Mouse (Mus musculus) urinary bladder, adult 18-20 months (tissue): ENCODE data around the gene Nfe2l2.

ENCODE experiments used
- DNase-seq, 2 experiments: peaks; one replicate each; pipeline ENCODE4 v3.0.0; 2022; ENCODE audit warnings: low spot score in 2 of 2, mixed read lengths in 2 of 2

Gene Nfe2l2

DNA sequence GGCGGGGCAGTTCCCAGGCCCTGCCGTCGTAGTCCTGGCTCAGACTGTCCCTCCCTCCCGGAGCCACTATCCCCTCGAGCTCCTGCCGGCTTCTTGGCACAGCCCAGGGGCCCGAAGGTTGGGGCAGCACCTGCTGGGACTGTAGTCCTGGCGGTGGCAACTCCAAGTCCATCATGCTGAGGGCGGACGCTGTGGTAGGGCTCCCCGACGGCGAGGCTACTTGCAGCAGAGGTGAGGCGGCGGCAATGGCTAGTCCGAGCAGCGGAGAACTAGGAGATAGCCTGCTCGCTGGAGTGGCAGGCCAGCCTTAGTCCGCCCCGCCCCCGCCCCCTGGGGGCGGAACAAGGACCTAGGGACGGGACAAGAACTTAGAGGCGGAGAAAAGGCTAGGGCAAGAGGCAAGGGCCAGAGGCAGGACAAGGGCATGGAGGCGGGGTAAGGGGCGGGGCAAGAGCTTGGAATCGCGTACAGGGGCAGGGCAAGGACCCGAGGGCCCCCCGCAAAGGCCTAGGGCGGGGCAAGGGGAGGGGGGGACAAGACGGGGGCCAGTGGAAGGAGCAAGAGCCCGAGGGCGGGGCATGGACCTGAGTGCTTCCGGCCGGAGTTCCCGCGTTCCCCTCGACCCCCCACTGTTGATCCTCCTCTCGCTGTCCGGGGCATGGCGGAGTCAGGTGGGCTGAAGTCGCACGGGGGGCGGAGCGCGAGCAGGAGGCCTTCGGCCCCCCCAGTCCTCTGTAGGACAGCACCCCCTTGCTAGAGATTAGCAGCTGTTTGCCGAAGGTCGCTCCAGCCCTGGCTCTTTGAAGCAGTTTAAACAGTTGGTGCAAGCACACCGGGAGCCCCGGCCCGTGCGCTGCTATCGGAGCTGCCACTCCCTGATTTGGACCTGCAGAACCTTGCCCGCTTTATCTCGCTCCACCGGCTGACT, at the start of gene Nfe2l2:
Nfe2l2 (minus strand) TSS at position 408 of the 928 bp plus-strand sequence.
- DNase-seq: peak; percentile 99 to 100

DNA sequence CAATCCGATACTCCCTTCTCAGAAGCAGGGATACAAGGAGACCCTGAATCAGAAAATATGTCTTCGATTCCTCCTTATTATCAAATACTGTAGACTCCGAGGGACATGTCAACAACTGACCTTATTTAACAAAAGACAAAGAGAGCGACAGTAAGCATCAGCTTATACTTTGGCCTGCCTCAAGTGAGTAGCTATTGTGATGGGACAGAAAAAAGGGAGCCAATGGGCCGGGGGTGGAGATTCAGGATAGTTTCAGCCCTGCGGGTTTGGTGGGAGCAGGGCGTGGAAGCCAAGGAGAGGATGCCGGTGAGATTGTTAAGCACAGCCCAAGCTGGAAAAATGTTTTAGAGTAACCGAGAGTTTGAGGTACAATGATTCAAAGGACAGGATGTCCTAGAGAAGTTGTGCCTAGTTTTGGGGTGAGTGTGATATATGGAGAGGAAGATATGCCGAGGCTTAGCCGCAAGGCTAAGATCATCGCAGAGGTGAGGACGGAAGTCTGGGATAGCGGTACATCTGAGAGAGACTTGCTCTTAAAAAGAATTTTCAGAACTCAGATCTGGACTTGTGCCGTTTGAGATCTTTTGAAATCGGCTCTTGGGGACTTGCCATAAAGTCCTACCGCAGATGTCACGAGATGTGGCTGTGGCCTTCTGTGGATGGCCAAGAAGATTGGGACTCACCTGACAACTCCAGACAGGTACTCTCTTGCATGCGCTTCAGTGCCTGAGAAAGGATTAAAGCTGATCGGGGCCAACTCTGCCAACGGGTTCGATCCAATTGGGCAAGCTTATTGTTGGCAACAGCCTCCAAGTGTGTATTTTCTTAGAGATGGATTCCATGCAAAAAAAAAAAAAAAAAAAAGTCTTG, 48.1 kb upstream of the Nfe2l2 start:
- DNase-seq: no peak

DNA sequence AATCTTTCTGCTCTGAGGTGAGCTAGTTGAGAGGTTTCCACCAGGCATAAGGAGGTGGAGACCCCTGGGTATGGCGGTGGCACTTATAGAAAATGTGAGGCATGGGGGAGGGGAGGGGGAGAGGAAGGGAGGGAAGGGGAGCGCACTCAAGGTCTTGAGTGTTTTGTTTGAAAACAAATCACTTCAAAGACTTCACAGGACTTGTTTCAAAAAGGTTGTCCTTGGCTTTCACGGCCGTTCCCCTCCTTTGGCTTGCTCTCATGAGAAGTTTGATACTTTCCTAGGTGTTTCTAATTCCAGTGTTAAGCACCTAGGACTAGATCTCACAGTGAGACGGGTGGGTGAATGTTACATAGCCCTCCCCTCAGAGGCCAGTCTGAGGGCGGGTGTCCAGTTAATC, 47.5 kb upstream of the Nfe2l2 start:
- DNase-seq: no peak

DNA sequence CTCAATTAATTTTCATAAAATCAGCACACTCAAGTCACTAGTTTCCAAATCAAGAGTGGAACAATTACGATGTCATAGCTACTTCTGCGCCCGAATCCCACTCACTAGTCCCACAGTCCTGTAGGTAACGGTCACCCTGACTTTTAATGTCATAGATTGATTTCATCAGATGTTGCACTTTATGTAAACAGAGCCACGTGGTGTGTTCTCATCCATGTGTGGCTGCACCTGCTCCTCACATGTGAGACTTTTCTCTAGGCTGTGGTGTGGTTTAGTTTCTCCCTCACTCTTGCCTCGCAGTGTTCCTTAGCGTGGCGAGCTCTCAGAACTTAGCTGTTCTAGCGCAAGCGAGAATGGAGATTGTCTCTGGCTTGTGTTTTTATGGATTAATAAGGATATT, 46.4 kb upstream of the Nfe2l2 start:
- DNase-seq: no peak

DNA sequence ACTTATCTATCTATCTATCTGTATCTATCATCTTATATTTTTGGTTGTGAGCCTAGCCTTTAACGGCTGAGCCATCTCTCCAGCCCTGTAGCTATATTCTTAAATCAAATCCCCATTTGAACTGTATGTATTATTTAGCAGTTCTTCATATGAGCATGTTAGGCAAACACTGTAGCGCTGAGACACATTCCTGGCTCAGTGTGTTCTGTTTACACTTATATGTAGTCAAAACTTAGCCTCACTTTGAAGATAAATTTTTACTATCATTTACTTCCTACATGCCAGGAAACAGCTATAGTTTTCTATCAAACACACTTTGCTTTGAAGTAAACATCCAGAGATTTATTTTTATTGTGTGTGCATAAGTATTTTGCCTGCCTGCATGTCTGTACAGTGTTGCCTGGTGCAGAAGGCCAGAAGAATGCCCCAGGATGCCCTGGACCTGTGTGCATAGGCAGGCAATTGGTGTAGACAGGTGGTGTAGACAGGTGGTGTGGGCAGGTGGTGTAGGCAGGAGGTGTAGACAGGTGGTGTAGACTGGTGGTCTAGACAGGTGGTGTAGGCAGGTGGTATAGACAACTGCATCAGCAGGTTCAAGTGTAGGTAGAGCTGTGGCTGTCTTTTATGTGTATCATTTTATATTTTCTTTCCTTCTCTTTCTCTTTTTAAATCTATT, 45.7 kb upstream of the Nfe2l2 start:
- DNase-seq: no peak

DNA sequence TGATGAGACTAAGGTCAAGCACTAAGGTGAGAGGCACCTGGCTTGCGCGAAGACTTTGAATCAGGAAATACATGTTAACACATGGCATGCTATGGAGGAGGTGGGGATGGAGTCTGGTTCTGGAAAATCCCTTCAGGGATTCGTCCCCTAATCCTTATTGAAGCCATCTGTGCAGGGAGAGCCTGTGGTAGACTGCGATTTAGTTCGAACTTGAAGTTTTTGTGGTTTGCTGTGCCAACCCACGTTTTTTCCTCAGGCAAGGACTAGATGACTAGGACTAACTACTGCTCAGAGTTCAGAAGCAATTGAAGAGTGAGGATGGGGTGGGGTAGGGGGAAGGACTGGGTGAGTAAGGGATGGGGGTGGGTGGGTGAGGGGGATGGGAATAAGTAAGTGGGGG, 44.4 kb upstream of the Nfe2l2 start:
- no peak for DNase-seq

DNA sequence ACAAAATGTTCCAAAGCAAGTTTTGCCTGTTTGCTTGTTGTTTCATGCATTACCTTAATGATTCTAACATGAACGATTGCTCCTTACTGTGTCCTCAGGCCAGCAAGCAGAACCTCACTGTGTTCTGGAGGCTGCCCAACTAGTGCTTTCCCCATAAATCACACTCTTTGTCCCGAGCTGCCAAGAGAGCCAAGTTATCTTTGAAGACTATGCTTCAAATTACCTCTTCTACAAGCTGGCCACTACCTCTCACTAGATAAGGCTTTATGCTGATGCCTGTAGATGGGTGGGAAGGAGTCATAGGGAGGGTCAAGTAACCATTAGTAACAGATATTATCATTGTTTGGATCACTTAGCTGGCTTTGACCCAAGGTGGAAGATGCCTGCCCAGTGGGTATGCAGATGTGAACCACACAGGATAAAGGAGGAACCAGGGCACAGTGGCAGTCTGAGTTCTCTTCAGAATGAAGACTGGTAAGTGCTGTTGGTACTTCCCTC, 32.6 kb upstream of the Nfe2l2 start:
- DNase-seq: no peak

DNA sequence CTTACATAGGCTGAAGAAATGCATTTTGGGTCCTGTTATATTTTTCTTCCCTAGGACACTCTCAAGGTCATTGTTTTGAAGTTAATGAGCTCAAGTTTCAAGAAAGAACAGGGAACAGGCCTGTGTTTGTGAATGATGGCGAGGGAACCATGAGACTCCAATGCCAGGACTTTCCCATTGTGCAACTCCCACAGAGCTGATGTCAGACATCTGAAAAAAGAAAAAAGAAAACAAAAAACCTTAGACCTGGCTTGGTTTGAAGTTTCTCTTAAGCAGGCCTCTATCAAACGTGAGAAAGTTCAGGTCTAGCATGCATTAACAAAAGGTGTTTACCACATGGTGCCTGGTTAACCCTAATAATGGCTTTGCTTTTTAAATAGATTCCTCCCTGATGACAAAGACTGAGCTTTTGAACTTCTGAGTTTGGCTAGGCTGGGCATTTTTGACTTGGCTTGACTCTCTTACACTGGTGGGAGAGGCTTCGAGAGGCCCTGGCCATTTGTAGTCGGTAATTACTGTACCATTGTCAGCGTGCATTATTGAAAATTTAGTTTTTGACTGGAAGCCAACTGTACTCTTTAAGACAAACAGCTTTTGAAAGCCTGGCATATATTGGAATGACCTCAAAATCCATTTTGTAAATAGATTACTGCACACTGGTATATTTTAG, 29.9 kb upstream of the Nfe2l2 start:
- DNase-seq: no peak

DNA sequence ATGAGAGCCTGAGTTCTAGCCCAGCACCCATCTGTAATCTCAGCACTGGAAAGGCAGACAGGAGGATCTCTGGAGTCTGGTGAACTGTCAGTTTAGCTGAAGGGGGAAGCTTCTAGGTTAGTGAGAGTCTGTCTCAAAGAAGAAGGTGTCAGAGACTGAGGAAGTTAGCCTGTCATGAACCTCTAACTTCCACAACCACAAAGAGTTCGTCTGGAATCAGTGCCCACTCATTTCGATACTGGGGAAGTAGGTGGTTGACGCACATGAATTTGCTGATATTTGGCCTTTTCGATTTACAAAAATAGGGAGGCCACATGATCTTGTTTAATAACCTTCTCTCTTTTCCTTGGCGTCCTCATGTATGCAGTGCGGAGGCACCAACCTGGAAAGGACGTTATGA, 28.7 kb upstream of the Nfe2l2 start:
- DNase-seq: no peak

DNA sequence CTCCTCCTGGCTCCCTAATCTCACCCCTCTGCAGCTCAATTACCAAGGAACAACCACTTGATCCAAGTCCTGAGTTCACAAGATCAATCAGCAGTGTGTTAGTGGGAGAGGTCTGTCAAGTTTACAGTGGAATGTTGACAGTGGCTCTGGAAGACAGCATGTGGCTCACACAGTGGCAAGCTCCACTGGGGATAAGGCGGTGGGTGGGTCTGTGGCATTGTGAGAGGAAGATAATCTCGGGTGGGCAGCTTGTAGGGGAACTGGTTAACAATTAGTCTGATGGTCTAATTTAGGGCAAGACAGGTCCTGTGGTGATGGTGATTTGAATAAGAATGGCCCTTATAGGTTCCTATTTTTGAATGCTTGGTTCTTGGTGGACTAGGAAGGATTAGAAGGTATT, 27.5 kb upstream of the Nfe2l2 start:
- no peak for DNase-seq

DNA sequence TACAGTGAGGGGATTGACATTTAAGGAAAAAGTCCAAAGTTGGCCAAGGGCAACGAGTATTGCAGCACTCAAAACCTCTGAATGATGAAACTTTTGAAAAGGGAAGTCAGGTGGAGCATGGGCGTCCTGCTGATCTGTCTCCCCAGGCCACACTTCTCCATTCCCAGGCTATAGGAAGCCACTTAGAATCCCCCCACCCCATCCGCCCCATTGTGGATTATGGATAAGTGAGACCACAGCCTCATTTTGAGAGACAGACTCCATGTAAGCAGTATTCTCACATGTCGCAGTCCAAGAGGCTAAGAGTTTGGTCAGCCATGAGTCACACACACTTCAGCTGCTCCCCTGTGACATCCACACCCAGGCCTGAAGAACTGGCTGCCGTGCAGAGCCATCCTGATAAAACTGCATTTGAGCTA, 26.8 kb upstream of the Nfe2l2 start:
- peak in 1 of 2 experiments; percentile 36 for DNase-seq

DNA sequence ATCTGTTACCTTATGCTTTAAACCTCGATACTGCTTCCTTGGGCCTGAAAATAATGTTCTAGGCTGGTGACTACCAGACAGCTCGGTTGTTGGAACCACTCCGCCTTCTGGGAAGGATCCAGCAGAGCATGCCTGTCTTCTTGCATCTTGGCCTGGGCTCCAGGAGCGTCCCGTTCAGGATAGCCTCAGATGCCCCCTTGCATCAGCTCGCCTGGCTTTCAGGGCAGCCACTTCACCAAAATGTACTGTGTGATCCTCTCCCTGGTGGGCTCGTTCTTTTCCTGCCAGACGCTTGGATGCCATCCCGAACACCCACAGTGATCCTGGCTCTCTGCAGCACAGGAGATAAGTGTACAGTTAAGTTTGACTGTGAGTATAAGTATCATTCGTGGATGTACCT, 25.6 kb upstream of the Nfe2l2 start:
- no peak for DNase-seq

DNA sequence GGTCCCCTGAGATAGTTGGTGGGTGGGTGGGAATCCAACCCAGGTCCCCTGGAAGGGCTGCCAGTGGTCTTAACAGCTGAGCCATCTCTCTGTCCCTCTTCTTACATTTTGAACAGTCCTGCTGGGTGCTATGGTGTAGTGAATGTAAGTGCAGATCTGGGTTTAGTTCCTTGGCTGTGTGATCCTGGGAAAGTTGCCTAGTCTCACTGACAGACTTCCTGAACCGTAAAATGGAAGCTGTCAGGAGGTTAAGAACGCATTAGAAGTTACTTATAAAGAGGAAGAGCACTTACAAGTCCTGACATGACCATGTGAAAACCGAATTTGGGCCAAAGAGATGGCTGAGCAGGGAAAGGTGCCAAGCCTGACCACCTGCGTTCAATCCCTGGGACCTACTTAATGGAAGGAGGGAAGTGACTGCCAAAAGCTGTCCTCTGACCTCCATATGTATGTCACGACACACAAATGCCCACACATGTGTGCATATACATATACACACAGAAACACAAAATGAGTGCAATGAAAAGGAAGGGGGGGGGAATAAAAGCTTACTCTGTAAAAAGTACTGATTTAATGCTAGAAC, 20.5 kb upstream of the Nfe2l2 start:
- DNase-seq: no peak

DNA sequence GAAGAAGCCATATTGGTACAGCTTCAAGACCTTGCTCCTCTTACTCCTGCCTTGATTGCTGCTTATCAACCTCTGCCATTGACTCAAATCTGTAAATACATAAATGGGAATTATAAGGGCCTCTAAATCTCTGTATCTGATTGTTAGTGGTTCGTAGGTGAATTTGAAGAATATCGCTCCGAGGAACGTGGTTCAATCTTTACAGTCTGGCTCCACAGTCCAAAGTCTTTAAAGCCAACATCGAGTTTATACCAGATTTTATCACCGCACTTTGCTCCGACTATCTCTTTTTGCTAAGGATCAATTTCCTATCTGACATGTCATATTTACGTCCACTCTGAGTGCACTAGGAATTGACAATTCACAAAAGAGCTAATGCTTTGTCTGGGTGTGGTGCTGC, 19.0 kb upstream of the Nfe2l2 start:
- DNase-seq: no peak

DNA sequence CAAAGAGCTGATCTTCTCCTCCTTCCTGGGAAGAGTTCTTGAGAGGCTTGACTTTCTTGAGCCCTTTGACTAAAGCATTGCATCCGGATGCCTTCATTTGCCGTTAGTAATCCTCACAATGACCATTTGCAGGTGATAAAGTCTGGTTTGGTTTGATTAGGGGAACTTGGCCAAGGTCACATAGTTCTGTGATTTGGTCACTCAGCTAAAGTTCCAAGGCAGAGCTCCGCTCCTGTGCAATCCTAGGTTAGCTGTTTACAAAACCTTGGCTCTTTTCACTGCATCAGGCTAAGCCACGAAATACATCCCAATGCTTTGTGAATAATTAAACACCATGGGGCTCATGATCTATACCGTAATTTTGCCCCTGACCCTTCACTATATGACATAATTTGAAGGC, 18.5 kb upstream of the Nfe2l2 start:
- DNase-seq: no peak

DNA sequence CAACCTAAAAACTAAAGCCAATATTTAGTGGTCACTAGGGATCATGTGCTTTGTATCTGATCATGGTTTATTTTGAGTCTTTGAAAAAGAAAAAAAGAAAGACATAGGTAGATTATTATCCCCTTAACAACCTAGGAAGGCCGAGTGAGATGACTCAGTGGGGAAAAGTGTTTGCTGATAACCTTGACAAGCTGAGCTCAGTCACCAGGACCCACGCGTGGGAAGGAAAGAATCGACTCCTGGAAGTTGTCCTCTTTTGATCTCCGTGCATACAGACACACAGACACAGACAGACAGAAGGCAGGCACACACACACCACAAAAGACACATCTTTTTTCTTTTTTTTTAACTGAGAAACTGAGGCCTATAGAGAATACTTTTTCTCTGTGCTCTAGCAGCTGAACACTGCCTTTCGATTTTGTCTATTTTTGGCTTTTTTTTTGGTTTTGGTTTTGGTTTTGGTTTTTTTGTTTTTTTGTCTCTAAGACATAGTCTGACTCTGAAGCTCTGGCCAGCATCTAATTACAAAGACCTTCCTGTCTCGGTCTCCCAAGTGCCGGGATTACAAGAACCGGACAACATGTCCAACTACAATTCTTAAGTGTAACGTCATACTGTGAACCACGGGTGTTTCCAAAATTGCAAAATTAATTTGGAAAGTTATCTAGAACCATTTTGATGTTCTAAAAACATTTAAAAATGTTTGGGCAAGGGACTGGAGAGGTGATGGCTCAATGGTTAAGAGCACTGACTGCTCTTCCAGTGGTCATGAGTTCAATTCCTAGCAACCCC, 16.0 kb upstream of the Nfe2l2 start:
- no peak for DNase-seq

DNA sequence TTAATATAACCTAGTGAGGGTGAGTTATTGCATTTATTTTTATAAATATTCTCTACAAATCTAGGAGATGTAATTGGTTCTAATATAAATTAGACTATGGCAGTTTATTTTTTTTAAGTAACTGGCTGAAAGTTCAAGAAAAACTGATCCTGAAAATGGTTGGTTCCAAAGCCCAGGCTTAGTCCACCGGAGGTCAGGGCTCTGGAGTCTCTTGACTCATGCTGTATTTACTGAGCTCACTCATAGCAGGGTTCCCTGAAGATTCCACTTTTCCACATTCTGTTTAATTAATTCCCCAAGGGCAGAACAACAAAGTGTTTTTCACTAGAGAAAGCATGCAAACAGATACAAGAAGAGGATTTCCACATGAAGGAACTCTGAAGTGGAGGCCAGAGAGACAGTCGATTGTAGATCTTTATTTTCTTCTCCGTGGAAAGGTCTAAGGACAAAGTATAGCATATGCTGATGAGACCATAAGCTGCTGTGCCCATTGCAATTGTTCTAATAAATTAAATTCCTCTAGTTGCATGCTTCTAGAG, 15.0 kb upstream of the Nfe2l2 start:
- DNase-seq: no peak

DNA sequence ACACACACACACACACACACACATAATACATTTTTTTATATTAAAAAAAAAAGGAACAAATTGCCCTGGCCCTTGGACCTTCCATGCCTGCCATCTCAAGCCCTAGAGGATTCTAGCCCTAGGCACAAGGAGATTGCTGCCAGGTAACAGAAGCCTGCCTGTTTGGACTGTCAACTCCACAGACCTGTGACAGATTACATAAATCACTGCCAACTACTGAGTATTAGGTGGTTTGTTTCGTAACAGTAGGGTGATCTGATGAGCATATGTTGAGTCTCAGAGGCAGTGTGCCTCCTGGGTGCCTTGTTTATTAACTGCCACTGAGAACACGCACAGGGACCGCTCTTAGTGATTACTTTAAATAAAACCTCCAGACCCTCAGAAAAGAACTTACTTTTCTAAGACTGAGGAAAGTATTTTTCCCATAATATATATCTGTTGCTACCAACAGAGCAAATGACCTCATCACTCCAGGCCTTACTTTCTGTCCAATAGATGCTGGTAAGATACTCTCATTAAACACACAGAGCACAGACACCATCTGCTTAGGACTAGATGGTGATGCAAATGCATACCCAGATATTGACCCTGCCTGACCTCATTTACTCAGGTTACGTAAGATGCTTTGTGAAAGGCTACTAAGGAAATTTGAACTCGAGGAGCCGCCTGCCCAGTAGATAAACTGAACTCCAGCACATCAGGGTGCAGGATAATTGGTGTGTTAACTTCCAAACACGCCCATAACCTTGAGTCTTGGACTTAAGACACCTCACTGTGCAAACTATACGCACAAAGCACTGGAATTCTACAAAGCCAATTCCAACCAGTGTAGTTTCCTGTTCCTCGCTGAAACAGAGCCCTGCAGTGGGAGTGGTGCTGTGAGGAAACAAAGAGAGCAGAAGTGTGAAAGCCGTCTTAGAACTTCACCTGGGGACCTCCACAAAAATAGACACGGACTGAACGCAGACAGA, 11.9 kb upstream of the Nfe2l2 start:
- DNase-seq: no peak

DNA sequence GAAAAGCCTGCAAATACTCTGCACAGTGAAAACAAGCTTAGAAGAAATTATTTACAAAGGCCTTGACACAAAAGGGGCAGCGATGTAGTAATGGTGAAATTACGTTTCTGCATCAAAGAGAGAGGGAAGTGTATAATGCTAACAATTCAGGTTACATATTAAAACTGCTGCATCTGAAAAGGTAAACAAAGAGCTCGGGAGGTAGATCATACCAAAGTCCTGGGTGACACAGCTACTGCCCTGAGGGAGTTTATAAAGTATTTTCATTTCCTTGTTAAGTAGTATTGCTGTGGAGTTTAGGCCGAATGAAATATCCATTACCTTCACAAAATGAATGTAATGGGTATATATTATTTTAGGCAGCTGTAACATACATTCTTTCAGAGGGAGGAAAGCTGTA, 10.3 kb upstream of the Nfe2l2 start:
- no peak for DNase-seq
